Mouse (Mus musculus): ENCODE measurements around the gene Pskh1. TPM values are rescaled to one million over a fixed set of nuclear protein-coding genes. Genes with fewer than 3 reads are reported as not detected.

Gene Pskh1
- polyA plus RNA-seq, 1 experiment from 2014 or later = 19.5 TPM

Small RNA genes lying within 50 kb of the gene (microRNA-seq; reads per million reads assigned to microRNA genes)
- not detected for gene Mir7074

Other genes starting within 250 kb of the Pskh1 start
- gene Carmil2, start 214.2 kb upstream of the Pskh1 start, polyA plus RNA-seq (2015; fragmentation: Nextera tagmentation; extraction: Ambion mirVana) = 0.26 and 2.4 TPM in 2 replicates
- 33.7 and 43.3 TPM in 2 replicates for gene Acd, start 199.3 kb upstream of the Pskh1 start, polyA plus RNA-seq (2015; fragmentation: Nextera tagmentation; extraction: Ambion mirVana)
- 13.8 and 13.9 TPM in 2 replicates for gene Pard6a, start 199.3 kb upstream of the Pskh1 start, polyA plus RNA-seq (2015; fragmentation: Nextera tagmentation; extraction: Ambion mirVana)
- not detected in 2 replicates for gene 4933405L10Rik, start 192.8 kb upstream of the Pskh1 start, polyA plus RNA-seq (2015; fragmentation: Nextera tagmentation; extraction: Ambion mirVana)
- gene Enkd1, start 192.2 kb upstream of the Pskh1 start, polyA plus RNA-seq (2015; fragmentation: Nextera tagmentation; extraction: Ambion mirVana) = 9.8 and 12.7 TPM in 2 replicates
- 9.4 and 10.1 TPM in 2 replicates for gene Gfod2, start 141.8 kb upstream of the Pskh1 start, polyA plus RNA-seq (2015; fragmentation: Nextera tagmentation; extraction: Ambion mirVana)
- 8.1 and 11.0 TPM in 2 replicates for gene Ranbp10, start 73.1 kb upstream of the Pskh1 start, polyA plus RNA-seq (2015; fragmentation: Nextera tagmentation; extraction: Ambion mirVana)
- gene Tsnaxip1, start 72.7 kb upstream of the Pskh1 start, polyA plus RNA-seq (2015; fragmentation: Nextera tagmentation; extraction: Ambion mirVana) = 0.06 and 0.29 TPM in 2 replicates
- 30.1 and 36.8 TPM in 2 replicates for gene Cenpt, start 47.2 kb upstream of the Pskh1 start, polyA plus RNA-seq (2015; fragmentation: Nextera tagmentation; extraction: Ambion mirVana)
- gene Thap11, start 45.3 kb upstream of the Pskh1 start, polyA plus RNA-seq (2015; fragmentation: Nextera tagmentation; extraction: Ambion mirVana) = 44.7 and 52.5 TPM in 2 replicates
- gene Nutf2, start 39.9 kb upstream of the Pskh1 start, polyA plus RNA-seq (2015; fragmentation: Nextera tagmentation; extraction: Ambion mirVana) = 154 and 173 TPM in 2 replicates
- gene Edc4, start 19.6 kb upstream of the Pskh1 start, polyA plus RNA-seq (2015; fragmentation: Nextera tagmentation; extraction: Ambion mirVana) = 25.3 and 34.7 TPM in 2 replicates
- gene Nrn1l, start 6.9 kb upstream of the Pskh1 start, polyA plus RNA-seq (2015; fragmentation: Nextera tagmentation; extraction: Ambion mirVana) = 0.73 and 0.80 TPM in 2 replicates
- gene Ctrl, start 33.4 kb downstream of the Pskh1 start, polyA plus RNA-seq (2015; fragmentation: Nextera tagmentation; extraction: Ambion mirVana) = 0.84 and 0.85 TPM in 2 replicates
- gene Psmb10, start 38.0 kb downstream of the Pskh1 start, polyA plus RNA-seq (2015; fragmentation: Nextera tagmentation; extraction: Ambion mirVana) = 59.4 and 93.4 TPM in 2 replicates
- 1.3 and 1.7 TPM in 2 replicates for gene Lcat, start 42.9 kb downstream of the Pskh1 start, polyA plus RNA-seq (2015; fragmentation: Nextera tagmentation; extraction: Ambion mirVana)
- gene Slc12a4, start 65.7 kb downstream of the Pskh1 start, polyA plus RNA-seq (2015; fragmentation: Nextera tagmentation; extraction: Ambion mirVana) = 34.1 and 44.5 TPM in 2 replicates
- gene Dpep3, start 79.0 kb downstream of the Pskh1 start, polyA plus RNA-seq (2015; fragmentation: Nextera tagmentation; extraction: Ambion mirVana) = not detected in 2 replicates
- 12.5 and 15.0 TPM in 2 replicates for gene Dus2, start 90.9 kb downstream of the Pskh1 start, polyA plus RNA-seq (2015; fragmentation: Nextera tagmentation; extraction: Ambion mirVana)
- gene Dpep2nb, start 105.5 kb downstream of the Pskh1 start, polyA plus RNA-seq (2015; fragmentation: Nextera tagmentation; extraction: Ambion mirVana) = 0.29 TPM in 1 of 2 replicates, not detected in the other
- 10.6 and 11.6 TPM in 2 replicates for gene Ddx28, start 111.4 kb downstream of the Pskh1 start, polyA plus RNA-seq (2015; fragmentation: Nextera tagmentation; extraction: Ambion mirVana)
- gene Nfatc3, start 158.4 kb downstream of the Pskh1 start, polyA plus RNA-seq (2015; fragmentation: Nextera tagmentation; extraction: Ambion mirVana) = 3.4 and 4.9 TPM in 2 replicates
- gene Esrp2, start 236.5 kb downstream of the Pskh1 start, polyA plus RNA-seq (2015; fragmentation: Nextera tagmentation; extraction: Ambion mirVana) = 1.5 and 6.1 TPM in 2 replicates
- gene Pla2g15, start 250.0 kb downstream of the Pskh1 start, polyA plus RNA-seq (2015; fragmentation: Nextera tagmentation; extraction: Ambion mirVana) = 7.0 and 9.4 TPM in 2 replicates